9 mouse cellular contexts compared by ENCODE assay signal in genomic region chr12:31074839-31075538, GRCm38 (mm10). TPM values are rescaled to one million over a fixed set of nuclear protein-coding genes. Genes with fewer than 3 reads are reported as not detected.
A peak's percentile ranks its signal among the peaks of the same experiment; 100 is the strongest.
DNase-seq lines count a peak whose midpoint lies in the region; ATAC-seq and TF ChIP-seq lines count a peak whose summit lies in the region.
"Had no signal": no experiment of that assay in that cellular context is flagged by ENCODE, and none has a peak within 500 bp of the region (broad histone marks: within the 10 kb centered on the region; RNA-seq: fewer than 3 reads in every experiment).

No protein-coding gene starts in this region.

- H3K27me3 ChIP-seq in embryonic facial prominence, embryonic 14.5 days (replicated peaks; ENCODE audit: control insufficient read depth, insufficient read depth, low read length): peaks cover 51% of the 10 kb centered on the region
- H3K27me3 ChIP-seq in hindbrain, embryonic 15.5 days: peaks cover 44% of the 10 kb centered on the region
- no peaks in the 10 kb centered on the region for H3K27me3 ChIP-seq in liver, adult 2 months (ENCODE audit: control insufficient read depth, insufficient read depth, low read length)
- no peaks in the 10 kb centered on the region for H3K27me3 ChIP-seq in myocyte (ENCODE audit: control insufficient read depth, insufficient read depth, insufficient read length)

- H3K27ac ChIP-seq in embryonic facial prominence, embryonic 14.5 days (replicated peaks; ENCODE audit: low read depth, low read length): no peak overlapping the region
- no peak overlapping the region for H3K27ac ChIP-seq in hindbrain, embryonic 15.5 days (replicated peaks)
- H3K27ac ChIP-seq in liver, adult 2 months (replicated peaks; ENCODE audit: insufficient read depth, low read depth, low read length): no peak overlapping the region

- H3K9me3 ChIP-seq in embryonic facial prominence, embryonic 14.5 days (ENCODE audit: control insufficient read depth, low read length): no peaks in the 10 kb centered on the region
- no peaks in the 10 kb centered on the region for H3K9me3 ChIP-seq in hindbrain, embryonic 15.5 days

- H3K4me2 ChIP-seq in embryonic facial prominence, embryonic 14.5 days (ENCODE audit: low read depth, low read length): peak overlapping the region; percentile 93
- peak overlapping the region; percentile 93 for H3K4me2 ChIP-seq in hindbrain, embryonic 15.5 days
- H3K4me2 ChIP-seq in myocyte (ENCODE audit: low read depth): peak overlapping the region; percentile 80

- no peak overlapping the region for H3ac ChIP-seq in myocyte (ENCODE audit: control insufficient read depth, insufficient read length)

- peak overlapping the region; percentile 1; the same call in 1 of the 2 replicates for H3K9ac ChIP-seq in embryonic facial prominence, embryonic 14.5 days (ENCODE audit: low read depth, low read length)
- 0 out of 2 replicates have a peak overlapping the region, but pooled peaks have one; percentile 2 for H3K9ac ChIP-seq in hindbrain, embryonic 15.5 days
- no peak overlapping the region for H3K9ac ChIP-seq in liver, adult 2 months (ENCODE audit: low read depth, low read length)

- TF ChIP-seq CTCF in liver, adult 2 months (IDR thresholded peaks at IDR 0.05; ENCODE audit: low read depth, low read length): no peak

- H3K36me3 ChIP-seq in embryonic facial prominence, embryonic 14.5 days (ENCODE audit: control insufficient read depth, insufficient read depth, low read length): no peaks in the 10 kb centered on the region
- H3K36me3 ChIP-seq in hindbrain, embryonic 15.5 days: no peaks in the 10 kb centered on the region
- no peaks in the 10 kb centered on the region for H3K36me3 ChIP-seq in liver, adult 2 months (ENCODE audit: control insufficient read depth, insufficient read depth, low read length)
- H3K36me3 ChIP-seq in myocyte (ENCODE audit: control insufficient read depth, insufficient read depth): no peaks in the 10 kb centered on the region

- peak overlapping the region; percentile 33 for H3K4me3 ChIP-seq in embryonic facial prominence, embryonic 14.5 days (ENCODE audit: low read depth, low read length)
- peak overlapping the region; percentile 43 for H3K4me3 ChIP-seq in hindbrain, embryonic 15.5 days
- peak overlapping the region; percentile 31 for H3K4me3 ChIP-seq in liver, adult 2 months (ENCODE audit: insufficient read depth, low read depth, low read length)
- peak overlapping the region; percentile 36 for H3K4me3 ChIP-seq in myocyte

- H3K79me2 ChIP-seq in liver, adult 2 months (ENCODE audit: control insufficient read depth, insufficient read depth, low read length): no peaks in the 10 kb centered on the region
- no peaks in the 10 kb centered on the region for H3K79me2 ChIP-seq in myocyte (ENCODE audit: control insufficient read depth, insufficient read depth)

- WGBS in embryonic facial prominence, embryonic 14.5 days: under 1% methylated on average over 24 of the region's 24 CpGs
- 3% methylated on average over 24 of the region's 24 CpGs for WGBS in hindbrain, embryonic 15.5 days
- 2% methylated on average over 24 of the region's 24 CpGs for WGBS in liver, adult 2 months

- no peak for TF ChIP-seq POLR2A in liver, adult 2 months (IDR thresholded peaks at IDR 0.05; ENCODE audit: extremely low read depth, insufficient read depth, low read length)
- no peak for TF ChIP-seq POLR2A in myocyte (IDR thresholded peaks at IDR 0.05; ENCODE audit: insufficient read length, low read depth)

- 0 out of 2 replicates have a peak, but pooled peaks cover 6% of the 10 kb centered on the region for H3K4me1 ChIP-seq in embryonic facial prominence, embryonic 14.5 days (ENCODE audit: control insufficient read depth, insufficient read depth, low read length)
- H3K4me1 ChIP-seq in hindbrain, embryonic 15.5 days (replicated peaks): peaks cover 16% of the 10 kb centered on the region
- peaks cover 2% of the 10 kb centered on the region; the same call in 1 of the 2 replicates for H3K4me1 ChIP-seq in liver, adult 2 months (ENCODE audit: control insufficient read depth, insufficient read depth, low read length)

- ATAC-seq in cerebellum, adult (ENCODE audit: insufficient number of reproducible peaks, low FRiP score, low TSS enrichment): peak; percentile 24; the same call in 1 of the 2 replicates
- ATAC-seq in embryonic facial prominence, embryonic 14.5 days (ENCODE audit: low read depth): peak; percentile 23; the same call in 1 of the 2 replicates
- ATAC-seq in hindbrain, embryonic 15.5 days (ENCODE audit: low FRiP score, low read depth): peak; percentile 63; the same call in 1 of the 2 replicates

- no peak for DNase-seq in cerebellum, adult 9-10 months
- peak; percentile 37 for DNase-seq in 416B (ENCODE audit: low read depth)
- DNase-seq in embryonic facial prominence, embryonic 14.5 days (ENCODE audit: low spot score): peak; percentile 23
- DNase-seq in liver, adult 2 months (ENCODE audit: extremely low read depth, low read depth, low spot score): no peak
- no peak for DNase-seq in thymus, postnatal 10 days (ENCODE audit: low spot score in 2 of 2)

TF ChIP-seq in myocyte, 11 proteins besides CTCF, POLR2A, EP300 and RAD21:
- TF ChIP-seq MYOD1 (IDR thresholded peaks at IDR 0.05; ENCODE audit: control insufficient read depth in 1 of 3, insufficient read length in 2 of 3, low read depth in 2 of 3): no peak
- TF ChIP-seq SRF (IDR thresholded peaks at IDR 0.05; ENCODE audit: control insufficient read depth, insufficient read length, low read depth): no peak

RNA-seq across cellular contexts. Expression of gene Fam110c, which starts 1.3 kb away (rescaled TPM):
- 0.63 and 0.67 TPM in 2 replicates for polyA plus RNA-seq in embryonic facial prominence, embryonic 14.5 days (2014; fragmentation: Nextera tagmentation; extraction: Ambion mirVana)
- 0.05 TPM in 1 of 2 replicates, not detected in the other for polyA plus RNA-seq in hindbrain, embryonic 15.5 days (2015; fragmentation: Nextera tagmentation; extraction: Ambion mirVana)
- total RNA-seq in liver, adult 2 months (2014; rRNA removed): 1.6 and 2.1 TPM in 2 replicates
- polyA plus RNA-seq in liver, adult 2 months (2012; rRNA removed): 0.42 and 0.53 TPM in 2 replicates
- polyA plus RNA-seq in myocyte (2012; fragmentation: generic; extraction: Trizol): 0.54 TPM
- total RNA-seq: left cerebral cortex, adult 18-20 months had no signal

Comparison
In these comparisons a context has a peak if more than half of its experiments do, and no peak if none do; other contexts are left out.
1. DNase-seq: peak in 416B (single experiment) and embryonic facial prominence, embryonic 14.5 days (single experiment); none in cerebellum, adult 9-10 months (single experiment), liver, adult 2 months (single experiment) and thymus, postnatal 10 days (0 of 2).
2. Peak in every context shown above with its lines, with median percentiles within 50 percentile points of each other: ATAC-seq, H3K4me2 ChIP-seq and H3K4me3 ChIP-seq.